Mouse (Mus musculus) G1E-ER4 (cell line): ENCODE results near the gene Hvcn1. TPM values are rescaled to one million over a fixed set of nuclear protein-coding genes. Genes with fewer than 3 reads are reported as not detected.

Experiments used
- GATA1 ChIP-seq: IDR thresholded peaks from one replicate; pipeline ENCODE4 v1.8.0; 2012; ENCODE audit warnings: low read length, inconsistent platforms
- polyA plus RNA-seq: library from polyadenylated mRNA; stranded (reverse); fragments of >175 nt; gene quantifications from 2 replicates; pipeline ENCODE4 v1.2.3, GENCODE M21; 2012

Gene Hvcn1
- polyA plus RNA-seq, 1 experiment, result 0.29 TPM

DNA sequence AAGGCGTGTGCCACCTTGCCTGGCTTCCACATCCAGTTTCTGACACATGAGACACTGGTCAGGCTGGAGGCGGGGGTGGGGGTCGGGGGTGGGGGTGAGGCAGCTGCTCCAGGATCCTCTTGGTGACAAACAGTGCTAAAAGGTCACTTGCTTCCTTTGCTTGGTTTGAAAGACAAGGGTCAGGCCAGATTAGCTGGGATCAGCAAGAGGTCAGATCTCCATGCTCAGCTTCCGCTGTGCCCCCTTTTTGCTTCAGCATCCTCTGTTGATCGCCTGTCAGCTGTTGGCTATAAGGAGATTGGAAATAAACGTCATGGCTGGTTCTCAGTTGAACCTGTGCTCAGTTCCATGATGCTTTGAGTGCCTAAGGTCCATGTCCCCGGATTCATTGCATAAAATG, 16.1 kb upstream of the Hvcn1 start:
- no peak for TF ChIP-seq GATA1

- TF ChIP-seq GATA1, result no peak
Measured at GRCm38 (mm10) chr5:122191269-122192063, 15.1 kb upstream of the Hvcn1 start.

DNA sequence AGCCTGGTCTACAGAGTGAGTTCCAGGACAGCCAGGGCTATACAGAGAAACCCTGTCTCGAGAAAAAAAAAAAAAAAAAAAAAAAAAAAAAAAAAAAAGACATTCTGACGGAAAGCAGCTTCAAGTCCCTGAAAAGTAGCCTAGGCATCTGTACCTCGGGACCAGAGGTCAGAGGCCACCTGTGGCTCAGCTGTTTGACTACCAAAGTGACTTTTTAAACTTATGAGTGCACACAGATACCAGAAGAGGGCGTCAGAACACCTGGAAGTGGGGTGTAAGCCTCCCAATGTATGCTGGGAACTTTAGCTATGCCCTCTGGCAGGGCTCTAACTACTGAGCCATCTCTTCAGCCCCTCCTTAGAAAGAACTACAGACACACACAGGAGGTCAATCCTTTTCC, 14.3 kb upstream of the Hvcn1 start:
- TF ChIP-seq GATA1, result no peak

DNA sequence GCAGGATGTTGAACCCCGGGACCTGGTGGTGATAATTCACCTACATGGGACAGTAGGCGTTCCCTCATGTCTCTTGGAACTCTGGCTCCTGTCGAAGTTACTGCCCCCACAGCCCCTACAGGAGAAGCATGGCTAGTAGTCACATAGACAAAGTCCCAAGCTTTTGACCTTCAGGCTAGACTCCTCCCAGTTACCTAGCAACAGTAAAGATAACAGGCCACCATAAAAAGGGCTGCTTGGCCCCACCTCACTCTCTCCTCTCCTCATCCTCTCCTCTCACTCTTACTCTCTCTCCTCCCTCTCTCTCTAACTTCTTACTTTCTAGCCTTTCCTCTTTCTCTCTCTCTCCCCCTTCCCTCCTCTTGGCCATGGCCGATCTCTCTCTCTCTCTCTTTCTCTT, 5.7 kb upstream of the Hvcn1 start:
- no peak for TF ChIP-seq GATA1

GRCm38 (mm10) chr5:122201904-122202303, 4.7 kb upstream of the Hvcn1 start:
- TF ChIP-seq GATA1, result no peak

DNA sequence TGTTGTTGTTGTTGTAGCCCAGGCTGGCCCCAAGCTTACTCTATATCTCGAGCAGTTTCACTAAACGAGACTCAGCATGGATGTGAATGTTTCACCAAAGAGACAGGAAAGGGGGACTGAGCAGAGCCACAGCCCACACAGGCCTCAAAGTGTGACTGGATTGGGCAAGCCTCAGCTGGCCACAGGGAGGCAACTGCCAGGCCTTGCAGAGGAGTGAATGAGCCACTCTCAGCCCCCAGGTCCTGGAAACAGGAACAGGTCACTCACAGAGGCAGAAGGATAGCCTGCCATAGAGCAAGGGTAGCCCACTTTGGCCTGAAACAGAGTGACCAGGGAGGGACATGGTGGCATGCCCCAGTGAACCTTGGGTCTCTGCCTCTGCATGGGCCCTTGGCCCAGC, 2.4 kb upstream of the Hvcn1 start:
- no peak for TF ChIP-seq GATA1

- no peak for TF ChIP-seq GATA1
Measured at GRCm38 (mm10) chr5:122208909-122209308, 2.3 kb downstream of the Hvcn1 start.

GRCm38 (mm10) chr5:122209591-122210368, 3.2 kb downstream of the Hvcn1 start:
- TF ChIP-seq GATA1, result no peak

DNA sequence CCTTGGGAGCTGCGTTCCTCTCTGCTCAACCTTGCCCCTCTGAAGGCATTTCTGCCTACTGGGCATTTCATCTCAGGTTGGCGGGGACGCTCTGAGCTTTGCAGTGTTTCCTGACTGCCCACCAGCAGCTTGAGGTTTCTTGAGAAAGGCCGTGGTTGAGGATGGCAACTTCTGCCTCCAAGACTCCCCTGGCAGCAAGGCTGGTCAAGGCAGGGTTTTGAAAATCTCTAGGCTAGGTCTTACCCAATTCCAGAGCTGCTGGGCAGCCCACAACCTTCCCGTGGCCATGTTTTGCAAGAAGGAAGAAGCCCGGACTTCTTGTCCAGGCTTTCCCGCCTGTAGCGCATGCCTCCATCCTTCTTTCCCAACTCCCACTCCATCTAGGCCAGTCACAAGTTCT, 4.3 kb downstream of the Hvcn1 start:
- no peak for TF ChIP-seq GATA1

- no peak for TF ChIP-seq GATA1
Measured at GRCm38 (mm10) chr5:122212125-122212524, 5.5 kb downstream of the Hvcn1 start.

- TF ChIP-seq GATA1, result no peak
Measured at GRCm38 (mm10) chr5:122213861-122214260, 7.3 kb downstream of the Hvcn1 start.

- no peak for TF ChIP-seq GATA1
Measured at GRCm38 (mm10) chr5:122217636-122218035, 11.0 kb downstream of the Hvcn1 start.

- TF ChIP-seq GATA1, result no peak
Measured at GRCm38 (mm10) chr5:122218109-122218905, 11.7 kb downstream of the Hvcn1 start.

- TF ChIP-seq GATA1, result no peak
Measured at GRCm38 (mm10) chr5:122218928-122219327, 12.3 kb downstream of the Hvcn1 start.

DNA sequence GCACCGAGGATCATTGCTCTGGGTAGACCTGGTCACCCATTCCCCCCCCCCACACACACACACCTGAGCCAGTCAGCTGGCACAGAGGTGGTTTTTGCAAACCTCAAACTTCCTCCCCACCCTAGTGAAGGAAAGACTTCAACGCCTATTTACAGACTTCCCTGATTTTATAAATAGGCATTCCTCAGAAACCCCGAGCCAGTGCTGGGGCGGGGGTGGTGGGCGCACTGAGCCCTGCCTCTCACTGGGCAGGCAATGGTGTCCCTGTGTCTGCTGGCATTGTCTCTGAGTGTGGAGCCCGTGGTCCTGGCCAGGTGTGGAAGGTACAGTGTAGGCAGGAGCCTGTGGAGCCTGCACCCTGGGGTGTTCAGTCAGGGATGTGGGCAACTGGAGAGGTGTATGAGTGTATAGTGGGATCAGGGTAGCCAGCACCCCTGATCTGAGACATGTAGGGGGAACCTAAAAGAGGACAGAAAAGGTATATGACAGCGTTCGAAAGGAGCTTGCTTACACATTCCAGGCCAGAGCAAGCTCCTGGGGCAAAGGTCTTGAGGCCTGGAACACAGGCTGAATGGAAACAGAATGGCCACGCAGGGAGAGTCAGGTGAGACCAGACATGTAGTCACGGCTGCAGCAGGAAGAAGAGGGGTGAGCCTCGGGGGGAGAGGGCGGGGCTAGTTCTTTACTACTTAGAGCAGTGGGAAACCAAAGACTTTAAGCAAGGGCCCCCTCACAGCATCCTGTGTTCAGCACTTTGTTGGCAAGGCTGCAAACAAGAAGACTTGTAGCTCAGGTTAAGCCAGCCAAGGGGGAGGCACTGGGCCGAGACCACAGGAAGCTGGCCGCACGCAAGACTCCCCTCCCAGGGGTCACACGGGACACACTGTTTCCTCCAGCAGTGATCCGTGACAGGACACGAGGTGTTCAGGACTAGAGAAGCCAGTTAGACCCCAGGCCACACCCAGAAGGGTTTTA, 13.3 kb downstream of the Hvcn1 start:
- no peak for TF ChIP-seq GATA1
